Mouse (Mus musculus): ENCODE data around the gene Cited4.
A peak's percentile ranks its signal among the peaks of the same experiment; 100 is the strongest.

Cited4 gene

GRCm38 (mm10) chr4:120666358-120667024 lies at the start of gene Cited4:
Gene Cited4 (plus strand): TSS chr4:120666572.
- peak; percentile 81 for DNase-seq (ENCODE audit: low spot score)

GRCm38 (mm10) chr4:120627728-120628127 lies 38.6 kb upstream of the Cited4 start:
- no peak for DNase-seq (ENCODE audit: low spot score)

- no peak for DNase-seq (ENCODE audit: low spot score)
Observed at GRCm38 (mm10) chr4:120630218-120630931, 36.0 kb upstream of the Cited4 start.

GRCm38 (mm10) chr4:120631828-120632227 lies 34.5 kb upstream of the Cited4 start:
- DNase-seq (ENCODE audit: low spot score): no peak

- no peak for DNase-seq (ENCODE audit: low spot score)
Observed at GRCm38 (mm10) chr4:120635351-120635750, 31.0 kb upstream of the Cited4 start.

GRCm38 (mm10) chr4:120641946-120642345 lies 24.4 kb upstream of the Cited4 start:
- no peak for DNase-seq (ENCODE audit: low spot score)

- DNase-seq (ENCODE audit: low spot score): no peak
Observed at GRCm38 (mm10) chr4:120643899-120644298, 22.5 kb upstream of the Cited4 start.

- no peak for DNase-seq (ENCODE audit: low spot score)
Observed at GRCm38 (mm10) chr4:120649369-120650207, 16.8 kb upstream of the Cited4 start.

GRCm38 (mm10) chr4:120650208-120650592 lies 16.2 kb upstream of the Cited4 start:
- DNase-seq (ENCODE audit: low spot score): no peak

GRCm38 (mm10) chr4:120655898-120656297 lies 10.5 kb upstream of the Cited4 start:
- no peak for DNase-seq (ENCODE audit: low spot score)

GRCm38 (mm10) chr4:120660485-120660884 lies 5.9 kb upstream of the Cited4 start:
- no peak for DNase-seq (ENCODE audit: low spot score)

GRCm38 (mm10) chr4:120664601-120665000 lies 1.8 kb upstream of the Cited4 start:
- no peak for DNase-seq (ENCODE audit: low spot score)

- no peak for DNase-seq (ENCODE audit: low spot score)
Observed at GRCm38 (mm10) chr4:120665144-120665700, 1.1 kb upstream of the Cited4 start.

GRCm38 (mm10) chr4:120665782-120666181 lies 590 bp upstream of the Cited4 start:
- DNase-seq (ENCODE audit: low spot score): no peak

GRCm38 (mm10) chr4:120667045-120667501 lies 701 bp downstream of the Cited4 start:
- peak; percentile 43 for DNase-seq (ENCODE audit: low spot score)

GRCm38 (mm10) chr4:120667555-120667954 lies 1.2 kb downstream of the Cited4 start:
- no peak for DNase-seq (ENCODE audit: low spot score)

- no peak for DNase-seq (ENCODE audit: low spot score)
Observed at GRCm38 (mm10) chr4:120668551-120668950, 2.2 kb downstream of the Cited4 start.

GRCm38 (mm10) chr4:120669585-120669984 lies 3.2 kb downstream of the Cited4 start:
- no peak for DNase-seq (ENCODE audit: low spot score)

- no peak for DNase-seq (ENCODE audit: low spot score)
Observed at GRCm38 (mm10) chr4:120671046-120671445, 4.7 kb downstream of the Cited4 start.

- no peak for DNase-seq (ENCODE audit: low spot score)
Observed at GRCm38 (mm10) chr4:120673606-120674005, 7.2 kb downstream of the Cited4 start.

GRCm38 (mm10) chr4:120674775-120675451 lies 8.5 kb downstream of the Cited4 start:
- no peak for DNase-seq (ENCODE audit: low spot score)

GRCm38 (mm10) chr4:120675640-120676039 lies 9.3 kb downstream of the Cited4 start:
- no peak for DNase-seq (ENCODE audit: low spot score)
